Mouse (Mus musculus): Measurements from ENCODE around the gene Htr1f. TPM values are rescaled to one million over a fixed set of nuclear protein-coding genes. Genes with fewer than 3 reads are reported as not detected.

Gene Htr1f
- polyA plus RNA-seq, 1 experiment, result not detected

- no peaks in the 10 kb centered on the region for H3K79me3 ChIP-seq (ENCODE audit: low read depth)
- TF ChIP-seq MAX (IDR thresholded peaks at IDR 0.05) (no peak), FOSL1 (IDR thresholded peaks at IDR 0.05; ENCODE audit: insufficient read depth, low read length, poor library complexity, severe bottlenecking) (no peak)
- H3ac ChIP-seq (ENCODE audit: control insufficient read depth, insufficient read length, low read depth), result no peak overlapping the region
- H3K36me3 ChIP-seq (ENCODE audit: control insufficient read depth, insufficient read depth), result no peaks in the 10 kb centered on the region
- H3K27me3 ChIP-seq (ENCODE audit: control insufficient read depth, insufficient read depth, insufficient read length), result no peaks in the 10 kb centered on the region
- no peaks in the 10 kb centered on the region for H3K79me2 ChIP-seq (ENCODE audit: control insufficient read depth, insufficient read depth)
- no peak overlapping the region for H3K4me3 ChIP-seq (ENCODE audit: insufficient read depth, poor library complexity, severe bottlenecking)
Observed at GRCm38 (mm10) chr16:64884420-64884838, 221.2 kb downstream of the Htr1f start.

DNA sequence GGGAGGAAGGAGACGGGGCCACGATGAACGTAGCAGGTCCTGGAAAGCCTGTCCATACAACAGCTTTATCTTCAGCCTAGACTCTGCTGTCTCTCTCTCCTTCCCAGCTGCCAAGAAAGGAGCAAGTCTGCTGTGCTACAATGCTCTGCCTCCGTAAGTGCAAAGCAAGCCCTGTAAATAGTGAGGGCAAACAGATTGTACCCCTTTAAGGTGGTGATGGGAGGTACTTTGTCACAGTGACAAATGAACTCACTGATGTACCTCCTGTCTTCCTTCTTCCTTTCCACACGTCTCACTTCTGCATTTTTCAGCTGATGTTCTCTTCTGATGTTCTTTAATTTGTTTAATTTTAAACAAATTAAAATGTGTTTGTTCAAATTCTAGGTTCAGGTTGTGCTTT, 221.8 kb downstream of the Htr1f start:
- Histone ChIP-seq H3K4me3 (ENCODE audit: insufficient read depth, poor library complexity, severe bottlenecking) (no peak overlapping the region), H3K79me2 (ENCODE audit: control insufficient read depth, insufficient read depth) (no peaks in the 10 kb centered on the region), H3K27me3 (ENCODE audit: control insufficient read depth, insufficient read depth, insufficient read length) (no peaks in the 10 kb centered on the region), H3K79me3 (ENCODE audit: low read depth) (no peaks in the 10 kb centered on the region), H3ac (ENCODE audit: control insufficient read depth, insufficient read length, low read depth) (no peak overlapping the region), H3K36me3 (ENCODE audit: control insufficient read depth, insufficient read depth) (no peaks in the 10 kb centered on the region)
- no peak for TF ChIP-seq MAX (IDR thresholded peaks at IDR 0.05)
- no peak for TF ChIP-seq USF1 (IDR thresholded peaks at IDR 0.05; ENCODE audit: low read depth)
- TF ChIP-seq FOSL1 (IDR thresholded peaks at IDR 0.05; ENCODE audit: insufficient read depth, low read length, poor library complexity, severe bottlenecking), result no peak
- TF ChIP-seq CTCF (IDR thresholded peaks at IDR 0.05; ENCODE audit: control insufficient read depth, insufficient read depth, insufficient read length), result no peak
- TF ChIP-seq CEBPB (IDR thresholded peaks at IDR 0.05; ENCODE audit: low read depth), result no peak
- no peak for TF ChIP-seq MYOD1 (IDR thresholded peaks at IDR 0.05; ENCODE audit: control insufficient read depth, insufficient read length, low read depth)

DNA sequence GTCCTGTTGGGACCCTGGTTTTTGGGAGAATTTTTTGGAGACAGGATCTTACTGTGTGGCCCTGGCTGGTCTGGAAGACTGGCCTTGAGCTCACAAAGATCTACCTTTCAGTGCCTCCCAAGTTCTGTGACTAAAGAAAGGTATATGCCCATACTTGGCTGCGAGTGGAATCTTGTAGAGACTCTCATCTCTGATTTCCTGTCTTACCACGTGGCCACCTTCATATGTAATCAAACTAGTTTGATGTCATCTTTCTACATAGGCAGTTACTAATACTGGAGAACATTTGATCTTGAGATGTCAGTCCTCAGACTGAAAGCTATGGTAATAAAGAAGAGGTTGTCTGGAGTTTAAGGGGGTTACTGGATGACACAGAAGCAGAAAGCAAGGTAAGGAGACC, 224.2 kb downstream of the Htr1f start:
- no peak for TF ChIP-seq CTCF (IDR thresholded peaks at IDR 0.05; ENCODE audit: control insufficient read depth, insufficient read depth, insufficient read length)
- no peak for TF ChIP-seq USF1 (IDR thresholded peaks at IDR 0.05; ENCODE audit: low read depth)
- TF ChIP-seq FOSL1 (IDR thresholded peaks at IDR 0.05; ENCODE audit: insufficient read depth, low read length, poor library complexity, severe bottlenecking), result no peak
- no peak for TF ChIP-seq MYOD1 (IDR thresholded peaks at IDR 0.05; ENCODE audit: control insufficient read depth, insufficient read length, low read depth)
- no peak for TF ChIP-seq MYOG (IDR thresholded peaks at IDR 0.05; ENCODE audit: control insufficient read depth, extremely low read depth, insufficient read length)
- no peak for TF ChIP-seq MAX (IDR thresholded peaks at IDR 0.05)
- TF ChIP-seq CEBPB (IDR thresholded peaks at IDR 0.05; ENCODE audit: low read depth), result no peak
- no peaks in the 10 kb centered on the region for H3K79me2 ChIP-seq (ENCODE audit: control insufficient read depth, insufficient read depth)
- no peaks in the 10 kb centered on the region for H3K27me3 ChIP-seq (ENCODE audit: control insufficient read depth, insufficient read depth, insufficient read length)
- H3ac ChIP-seq (ENCODE audit: control insufficient read depth, insufficient read length, low read depth), result no peak overlapping the region
- H3K79me3 ChIP-seq (ENCODE audit: low read depth), result no peaks in the 10 kb centered on the region
- no peak overlapping the region for H3K4me3 ChIP-seq (ENCODE audit: insufficient read depth, poor library complexity, severe bottlenecking)
- H3K36me3 ChIP-seq (ENCODE audit: control insufficient read depth, insufficient read depth), result no peaks in the 10 kb centered on the region

GRCm38 (mm10) chr16:64880986-64881385, 224.7 kb downstream of the Htr1f start:
- no peak overlapping the region for H3ac ChIP-seq (ENCODE audit: control insufficient read depth, insufficient read length, low read depth)
- TF ChIP-seq MYOD1 (IDR thresholded peaks at IDR 0.05; ENCODE audit: control insufficient read depth, insufficient read length, low read depth) (no peak), CTCF (IDR thresholded peaks at IDR 0.05; ENCODE audit: control insufficient read depth, insufficient read depth, insufficient read length) (no peak), FOSL1 (IDR thresholded peaks at IDR 0.05; ENCODE audit: insufficient read depth, low read length, poor library complexity, severe bottlenecking) (no peak), USF1 (IDR thresholded peaks at IDR 0.05; ENCODE audit: low read depth) (no peak), MAX (IDR thresholded peaks at IDR 0.05) (no peak), CEBPB (IDR thresholded peaks at IDR 0.05; ENCODE audit: low read depth) (no peak), MYOG (IDR thresholded peaks at IDR 0.05; ENCODE audit: control insufficient read depth, extremely low read depth, insufficient read length) (no peak)

GRCm38 (mm10) chr16:64879735-64880134, 225.9 kb downstream of the Htr1f start:
- H3ac ChIP-seq (ENCODE audit: control insufficient read depth, insufficient read length, low read depth), result no peak overlapping the region
- H3K36me3 ChIP-seq (ENCODE audit: control insufficient read depth, insufficient read depth), result no peaks in the 10 kb centered on the region
- no peak for TF ChIP-seq FOSL1 (IDR thresholded peaks at IDR 0.05; ENCODE audit: insufficient read depth, low read length, poor library complexity, severe bottlenecking)
- TF ChIP-seq USF1 (IDR thresholded peaks at IDR 0.05; ENCODE audit: low read depth), result no peak
- TF ChIP-seq MAX (IDR thresholded peaks at IDR 0.05), result no peak
- TF ChIP-seq MYOD1 (IDR thresholded peaks at IDR 0.05; ENCODE audit: control insufficient read depth, insufficient read length, low read depth), result no peak
- TF ChIP-seq MYOG (IDR thresholded peaks at IDR 0.05; ENCODE audit: control insufficient read depth, extremely low read depth, insufficient read length), result no peak
- TF ChIP-seq CEBPB (IDR thresholded peaks at IDR 0.05; ENCODE audit: low read depth), result no peak
- no peak for TF ChIP-seq CTCF (IDR thresholded peaks at IDR 0.05; ENCODE audit: control insufficient read depth, insufficient read depth, insufficient read length)
- no peaks in the 10 kb centered on the region for H3K79me3 ChIP-seq (ENCODE audit: low read depth)
- H3K4me3 ChIP-seq (ENCODE audit: insufficient read depth, poor library complexity, severe bottlenecking), result no peak overlapping the region
- H3K79me2 ChIP-seq (ENCODE audit: control insufficient read depth, insufficient read depth), result no peaks in the 10 kb centered on the region
- H3K27me3 ChIP-seq (ENCODE audit: control insufficient read depth, insufficient read depth, insufficient read length), result no peaks in the 10 kb centered on the region

More at GRCm38 (mm10) chr16:64880986-64881385, 224.7 kb downstream of the Htr1f start:
- no peaks in the 10 kb centered on the region for H3K27me3 ChIP-seq (ENCODE audit: control insufficient read depth, insufficient read depth, insufficient read length)
- no peaks in the 10 kb centered on the region for H3K79me3 ChIP-seq (ENCODE audit: low read depth)
- no peaks in the 10 kb centered on the region for H3K79me2 ChIP-seq (ENCODE audit: control insufficient read depth, insufficient read depth)
- H3K36me3 ChIP-seq (ENCODE audit: control insufficient read depth, insufficient read depth), result no peaks in the 10 kb centered on the region
- no peak overlapping the region for H3K4me3 ChIP-seq (ENCODE audit: insufficient read depth, poor library complexity, severe bottlenecking)

DNA sequence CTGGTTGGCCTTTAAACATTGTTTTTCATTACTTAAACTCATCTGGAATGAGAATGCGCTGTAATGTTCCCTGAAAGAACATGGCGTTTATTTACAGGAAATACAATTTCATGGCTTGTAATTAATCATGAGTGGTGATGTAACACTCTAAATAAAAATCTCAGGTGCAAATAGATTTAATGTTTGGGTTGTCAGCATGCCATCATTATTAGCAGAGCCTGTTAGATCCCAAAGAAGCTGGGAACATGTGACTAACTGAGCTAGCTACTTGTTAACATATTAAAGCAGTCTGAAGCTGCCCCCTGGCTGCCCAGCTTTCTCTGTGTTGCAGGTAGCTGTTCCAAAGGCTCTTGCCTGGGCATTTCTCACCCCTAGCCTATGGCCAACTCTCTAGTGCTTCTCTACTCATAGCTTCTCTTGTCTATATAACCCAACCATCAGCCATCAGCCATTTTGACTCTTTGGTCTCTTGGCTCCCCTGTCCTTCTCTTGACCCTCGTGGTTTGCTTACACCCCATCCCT, 227.0 kb downstream of the Htr1f start:
- no peak overlapping the region for H3K4me3 ChIP-seq (ENCODE audit: insufficient read depth, poor library complexity, severe bottlenecking)

More for the DNA sequence above, 227.0 kb downstream of the Htr1f start:
- Histone ChIP-seq H3K27me3 (ENCODE audit: control insufficient read depth, insufficient read depth, insufficient read length) (no peaks in the 10 kb centered on the region), H3K79me3 (ENCODE audit: low read depth) (no peaks in the 10 kb centered on the region), H3ac (ENCODE audit: control insufficient read depth, insufficient read length, low read depth) (no peak overlapping the region), H3K36me3 (ENCODE audit: control insufficient read depth, insufficient read depth) (no peaks in the 10 kb centered on the region), H3K79me2 (ENCODE audit: control insufficient read depth, insufficient read depth) (no peaks in the 10 kb centered on the region)
- TF ChIP-seq CEBPB (IDR thresholded peaks at IDR 0.05; ENCODE audit: low read depth), result no peak
- no peak for TF ChIP-seq FOSL1 (IDR thresholded peaks at IDR 0.05; ENCODE audit: insufficient read depth, low read length, poor library complexity, severe bottlenecking)
- TF ChIP-seq MAX (IDR thresholded peaks at IDR 0.05), result no peak
- no peak for TF ChIP-seq MYOD1 (IDR thresholded peaks at IDR 0.05; ENCODE audit: control insufficient read depth, insufficient read length, low read depth)
- TF ChIP-seq CTCF (IDR thresholded peaks at IDR 0.05; ENCODE audit: control insufficient read depth, insufficient read depth, insufficient read length), result no peak

Data from C2C12 (cell line).